Mouse (Mus musculus): Measurements from ENCODE around the gene Slco1c1. TPM values are rescaled to one million over a fixed set of nuclear protein-coding genes. Genes with fewer than 3 reads are reported as not detected.

The Slco1c1 gene
- 20.2 and 26.9 TPM in 2 replicates for polyA plus RNA-seq (2021; fragmentation: Nextera tagmentation)
- long read RNA-seq, experiment 1, transcript Slco1c1-201 (15 exons, 3,178 nt): major isoform, 180 of 202 reads
- long read RNA-seq, experiment 1, partial matches to known transcripts: 11 of 202 reads
- long read RNA-seq, experiment 1, other reads (novel, unspliced or antisense): 9 of 202 reads
- long read RNA-seq, experiment 2, transcript Slco1c1-201 (15 exons, 3,178 nt): major isoform, 50 of 59 reads
- long read RNA-seq, experiment 2, partial matches to known transcripts: 8 of 59 reads
- long read RNA-seq, experiment 2, other reads (novel, unspliced or antisense): 1 of 59 reads

DNA sequence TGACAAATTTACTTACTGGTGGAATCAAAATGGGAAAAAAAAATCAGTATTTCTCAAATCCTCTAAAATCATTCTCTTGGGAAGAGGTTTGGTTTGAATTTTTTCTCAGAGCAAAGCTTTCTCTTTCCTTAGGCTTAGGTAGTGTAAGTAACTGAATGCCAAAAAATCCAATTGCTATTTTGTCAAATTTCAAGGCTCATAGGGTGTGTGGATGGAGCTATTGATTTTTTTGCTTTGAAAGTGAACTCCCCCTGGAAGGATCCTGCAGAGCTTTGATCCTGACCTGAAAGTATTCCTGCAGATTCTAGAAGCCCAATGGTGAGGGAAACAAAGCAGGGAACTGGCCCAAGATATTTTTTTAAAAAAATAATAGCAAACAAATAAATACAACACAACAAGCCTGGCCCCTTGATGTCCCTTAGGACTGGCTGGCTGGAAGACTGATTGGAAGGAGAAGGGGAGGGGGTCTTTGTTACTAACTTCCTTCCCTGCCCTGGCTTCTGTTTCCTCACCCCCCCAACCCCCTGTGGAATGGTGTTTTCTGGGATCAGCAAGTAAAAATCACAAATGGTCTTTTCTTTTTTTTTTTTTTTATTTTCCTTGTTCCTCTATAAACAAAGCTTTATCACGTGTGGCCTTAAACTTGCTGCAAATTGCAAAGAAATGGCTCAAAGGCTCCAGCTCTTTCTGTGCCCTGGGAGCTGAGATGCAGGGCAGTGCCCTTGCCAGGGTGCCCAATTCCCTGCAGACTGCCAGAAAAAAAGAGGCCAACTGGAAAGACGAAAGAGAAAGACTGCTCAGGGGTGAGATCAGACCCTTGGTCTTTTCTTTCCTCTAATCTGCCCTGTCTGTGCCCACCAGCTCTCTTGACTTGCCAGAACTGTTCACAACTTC lies at the start of gene Slco1c1:
Gene Slco1c1, plus strand, starts transcription at position 622 of the 894 bp plus-strand sequence.

Other genes with a start within 250 kb of the Slco1c1 start
- not detected in 2 replicates for gene Slco1b2, start 105.2 kb downstream of the Slco1c1 start, polyA plus RNA-seq (2021; fragmentation: Nextera tagmentation)
- gene Gm5724, start 249.4 kb downstream of the Slco1c1 start, polyA plus RNA-seq (2021; fragmentation: Nextera tagmentation): not detected in 2 replicates